Mouse (Mus musculus) hindbrain, embryonic 15.5 days (tissue): ENCODE measurements around the gene Ssxb6. TPM values are rescaled to one million over a fixed set of nuclear protein-coding genes. Genes with fewer than 3 reads are reported as not detected.
"Not testable (repeated sequence)": the region's sequence is repeated elsewhere in the genome, so short reads cannot be mapped to it uniquely, and the experiment has no call there.

ENCODE experiments used
- ATAC-seq: fragments of 200-750 bp; cut with Nextera tagmentation; 2 replicates; pipeline ENCODE4 v1.8.0; 2017; ENCODE audit warnings: low read depth, moderate number of reproducible peaks, moderate TSS enrichment; ENCODE audit not compliant: low FRiP score
- H3K27ac ChIP-seq: fragments of 300-500 bp; sonication (generic); replicated peaks from 2 replicates; pipeline ENCODE4 v1.5.1; 2015; ENCODE audit warnings: mild to moderate bottlenecking, inconsistent platforms
- H3K27me3 ChIP-seq: fragments of 300-500 bp; sonication (generic); 2 replicates; pipeline ENCODE4 v1.6.1; 2015; ENCODE audit warnings: control low read depth, inconsistent platforms
- H3K36me3 ChIP-seq: fragments of 300-500 bp; sonication (generic); 2 replicates; pipeline ENCODE4 v1.6.1; 2015; ENCODE audit warnings: control low read depth, inconsistent platforms
- H3K4me1 ChIP-seq: fragments of 300-500 bp; sonication (generic); replicated peaks from 2 replicates; pipeline ENCODE4 v1.6.1; 2015; ENCODE audit warnings: control low read depth, inconsistent platforms
- H3K4me2 ChIP-seq: fragments of 300-500 bp; sonication (generic); 2 replicates; pipeline ENCODE4 v1.6.1; 2015; ENCODE audit warnings: moderate library complexity, mild to moderate bottlenecking, inconsistent platforms
- H3K4me3 ChIP-seq: fragments of 300-500 bp; sonication (generic); 2 replicates; pipeline ENCODE4 v1.5.1; 2015; ENCODE audit warnings: mild to moderate bottlenecking, inconsistent platforms
- H3K9ac ChIP-seq: fragments of 300-500 bp; sonication (generic); 2 replicates; pipeline ENCODE4 v1.6.1; 2015; ENCODE audit warnings: inconsistent platforms
- H3K9me3 ChIP-seq: fragments of 300-500 bp; sonication (generic); 2 replicates; pipeline ENCODE4 v1.6.1; 2016; ENCODE audit warnings: control low read depth, inconsistent platforms
- WGBS: fragments of 180-500 bp; shearing (Covaris S2); methylation state at CpG from one replicate; pipeline ENCODE4 v1.1.7; 2015; 5-methylcytosine and 5-hydroxymethylcytosine counted together
- polyA plus RNA-seq: library from polyadenylated mRNA; unstranded; fragments of >200 nt; fragmentation: Nextera tagmentation; extraction: Ambion mirVana; gene quantifications from 2 replicates; pipeline ENCODE4 v1.2.1, GENCODE M21; 2015

The Ssxb6 gene
- polyA plus RNA-seq: not detected in 2 replicates

DNA sequence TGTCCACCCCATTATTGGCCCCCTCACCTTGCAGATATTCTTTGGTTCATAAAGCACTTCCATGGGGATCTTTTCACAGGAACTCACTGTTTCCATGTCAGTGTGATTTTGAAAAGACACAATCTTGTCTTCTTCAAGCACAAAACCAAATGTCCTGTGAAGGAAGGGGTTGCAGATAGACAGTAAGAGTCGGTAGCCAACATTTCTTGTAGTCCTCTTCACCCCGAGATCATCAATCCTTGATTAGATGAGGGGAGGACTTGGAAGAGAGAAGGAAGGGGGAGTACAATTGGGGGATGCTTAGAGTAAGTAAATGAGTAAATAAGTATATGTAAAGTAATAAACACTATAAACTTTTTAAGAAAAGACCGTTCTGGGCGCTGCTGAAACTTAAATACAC is at the start of gene Ssxb6:
Ssxb6 (minus strand) TSS at position 101 of the 400 bp plus-strand sequence.
- not testable (repeated sequence) for H3K36me3 ChIP-seq, H3K9me3 ChIP-seq, H3K27ac ChIP-seq, H3K9ac ChIP-seq, H3K27me3 ChIP-seq, H3K4me2 ChIP-seq, H3K4me3 ChIP-seq, H3K4me1 ChIP-seq, ATAC-seq
- 69% methylated on average over 4 of the region's 4 CpGs for WGBS

DNA sequence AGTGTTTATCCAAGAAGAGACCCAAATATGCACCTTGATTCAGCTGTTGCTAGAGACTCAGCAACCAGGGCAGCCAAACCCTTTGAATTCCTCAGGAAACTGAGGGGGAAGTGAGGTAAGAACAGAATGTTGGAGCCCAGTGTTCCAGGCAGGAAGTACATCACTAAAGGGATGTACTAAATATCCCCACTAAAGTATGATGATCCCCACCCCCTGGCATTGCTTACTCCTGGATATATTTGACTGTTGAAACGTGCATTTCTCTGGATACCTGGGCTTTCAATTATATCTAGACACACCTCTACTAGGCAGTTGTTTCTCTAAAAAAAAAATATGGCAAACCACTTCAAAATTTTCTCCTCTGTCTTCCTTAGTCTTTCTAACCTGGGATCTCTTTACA is 43.7 kb upstream of the Ssxb6 start, which contains the start of gene Ssxb3:
Ssxb3 (minus strand) TSS at position 101 of the 400 bp plus-strand sequence.
- H3K36me3 ChIP-seq, H3K27me3 ChIP-seq, H3K9ac ChIP-seq, H3K27ac ChIP-seq, ATAC-seq, H3K4me3 ChIP-seq, H3K4me2 ChIP-seq, H3K4me1 ChIP-seq, H3K9me3 ChIP-seq: not testable (repeated sequence)
- 29% methylated on average over 1 of the region's 1 CpGs for WGBS

DNA sequence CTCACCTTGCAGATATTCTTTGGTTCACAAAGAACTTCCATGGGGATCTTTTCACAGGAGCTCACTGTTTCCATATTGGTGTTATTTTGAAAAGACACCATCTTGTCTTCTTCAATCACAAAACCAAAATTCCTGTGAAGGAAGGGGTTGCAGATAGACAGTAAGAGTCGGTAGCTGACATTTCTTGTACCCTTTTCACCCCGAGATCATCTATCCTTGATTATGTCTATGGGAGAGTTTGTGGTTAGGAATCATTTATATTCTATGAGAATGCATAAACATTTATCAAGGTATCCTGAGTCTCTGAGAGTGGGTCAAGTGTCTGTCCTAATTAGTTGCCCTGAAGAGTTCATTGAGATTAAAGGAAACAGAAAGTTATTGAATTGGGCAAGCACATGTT is 23.2 kb downstream of the Ssxb6 start, which contains the start of gene Gm14459:
Gm14459 (minus strand) TSS at position 101 of the 400 bp plus-strand sequence.
- Histone ChIP-seq H3K27me3 (no peaks in the 10 kb centered on the region), H3K9me3 (no peaks in the 10 kb centered on the region), H3K36me3 (no peaks in the 10 kb centered on the region), H3K27ac (no peak within 1 kb of the TSS), H3K9ac (no peak within 1 kb of the TSS), H3K4me1 (no peaks in the 10 kb centered on the region), H3K4me3 (no peak within 1 kb of the TSS), H3K4me2 (no peak within 1 kb of the TSS)
- WGBS: 77% methylated on average over 2 of the region's 2 CpGs
- ATAC-seq: no peak

Other genes starting within 250 kb of the Ssxb6 start
- gene Ssxb10, start 220.8 kb downstream of the Ssxb6 start, polyA plus RNA-seq: not detected in 2 replicates
- gene Ssxb9, start 181.3 kb downstream of the Ssxb6 start, polyA plus RNA-seq: not detected in 2 replicates
- not detected in 2 replicates for gene Ssxb1, start 134.9 kb downstream of the Ssxb6 start, polyA plus RNA-seq
- not detected in 2 replicates for gene Ssxb2, start 86.5 kb downstream of the Ssxb6 start, polyA plus RNA-seq
- not detected in 2 replicates for gene Gm14459, start 23.3 kb downstream of the Ssxb6 start, polyA plus RNA-seq
- not detected in 2 replicates for gene Ssxb3, start 43.6 kb upstream of the Ssxb6 start, polyA plus RNA-seq
- not detected in 2 replicates for gene Ssxb8, start 142.6 kb upstream of the Ssxb6 start, polyA plus RNA-seq
- not detected in 2 replicates for gene Ssx9, start 200.2 kb upstream of the Ssxb6 start, polyA plus RNA-seq